Mouse (Mus musculus): ENCODE measurements around the gene Elf4.

- TF ChIP-seq CTCF (IDR thresholded peaks at IDR 0.05; ENCODE audit: low read depth) (no peak), EP300 (optimal IDR thresholded peaks at IDR 0.05) (no peak)
Observed at GRCm38 (mm10) chrX:48410388-48410776, 52.5 kb downstream of the Elf4 start.

Measured in stomach, postnatal 0 days (tissue).